Mouse (Mus musculus): ENCODE results near the gene Gm4924. TPM values are rescaled to one million over a fixed set of nuclear protein-coding genes. Genes with fewer than 3 reads are reported as not detected.

The Gm4924 gene
- polyA plus RNA-seq (2014; fragmentation: Illumina TruSeq; extraction: RNeasy Lipid Tissue Mini Kit (QIAGEN cat#74804); ENCODE audit: low replicate concordance) = 9.4 TPM

GRCm38 (mm10) chr10:82354083-82355010 lies at the start of gene Gm4924:
Gene Gm4924 (plus strand): TSS chr10:82354255.

GRCm38 (mm10) chr10:82316482-82316881 lies 37.6 kb upstream of the Gm4924 start, which contains the start of gene 4932415D10Rik:
Gene 4932415D10Rik (minus strand): TSS chr10:82316582.

Other genes starting within 250 kb of the Gm4924 start
- 13.0 TPM for gene AU041133, start 226.2 kb upstream of the Gm4924 start, polyA plus RNA-seq (2014; fragmentation: Illumina TruSeq; extraction: RNeasy Lipid Tissue Mini Kit (QIAGEN cat#74804); ENCODE audit: low replicate concordance)
- gene Zfp938, start 113.0 kb upstream of the Gm4924 start, polyA plus RNA-seq (2014; fragmentation: Illumina TruSeq; extraction: RNeasy Lipid Tissue Mini Kit (QIAGEN cat#74804); ENCODE audit: low replicate concordance) = 26.2 TPM
- not detected for gene 4932415D10Rik, start 37.7 kb upstream of the Gm4924 start, polyA plus RNA-seq (2014; fragmentation: Illumina TruSeq; extraction: RNeasy Lipid Tissue Mini Kit (QIAGEN cat#74804); ENCODE audit: low replicate concordance)
- not detected for gene Gm1553, start 138.4 kb downstream of the Gm4924 start, polyA plus RNA-seq (2014; fragmentation: Illumina TruSeq; extraction: RNeasy Lipid Tissue Mini Kit (QIAGEN cat#74804); ENCODE audit: low replicate concordance)

Data from small intestine, adult 10 weeks (tissue).